Mouse (Mus musculus): ENCODE results near the gene Pdcd1lg2.

- TF ChIP-seq ZNF384 (IDR thresholded peaks at IDR 0.05; ENCODE audit: low read depth, low read length) (no peak), CHD2 (IDR thresholded peaks at IDR 0.05; ENCODE audit: low read depth, low read length) (no peak), HCFC1 (IDR thresholded peaks at IDR 0.05; ENCODE audit: borderline replicate concordance, insufficient read depth, low read length) (no peak)
These were observed 86.3 kb downstream of the Pdcd1lg2 start for GRCm38 (mm10) chr19:29496786-29497557.

All from ES-E14 (cell line).